Mouse (Mus musculus) CH12.LX (cell line): ENCODE data around the gene 2300009A05Rik. TPM values are rescaled to one million over a fixed set of nuclear protein-coding genes. Genes with fewer than 3 reads are reported as not detected.
A peak's percentile ranks its signal among the peaks of the same experiment; 100 is the strongest.

Source experiments
- DNase-seq: peaks from one replicate; pipeline ENCODE4 v3.0.0-alpha.2; 2013; ENCODE audit errors: extremely low read depth
- H3K27ac ChIP-seq: 2 replicates; pipeline ENCODE4 v1.5.1; 2012; ENCODE audit warnings: low read depth, mild to moderate bottlenecking, control low read depth, moderate library complexity; ENCODE audit not compliant: insufficient read depth
- H3K27me3 ChIP-seq: replicated peaks from 2 replicates; pipeline ENCODE3; 2012; ENCODE audit warnings: inconsistent platforms
- H3K36me3 ChIP-seq, 2 experiments: replicated peaks in 1 of 2; 2 replicates each; pipeline versions ENCODE3 to v1.6.1; 2012; ENCODE audit warnings: inconsistent platforms in 1 of 2, low read length in 1 of 2, mild to moderate bottlenecking in 1 of 2, mixed read lengths in 1 of 2, moderate library complexity in 1 of 2; ENCODE audit not compliant: control insufficient read depth in 1 of 2, insufficient read depth in 1 of 2
- H3K4me1 ChIP-seq, 2 experiments: 2 replicates each; pipeline ENCODE4 v1.6.1; 2012; ENCODE audit warnings: inconsistent platforms in 1 of 2, moderate library complexity in 1 of 2; ENCODE audit not compliant: insufficient read depth in 2 of 2, control insufficient read depth in 1 of 2
- H3K4me2 ChIP-seq: 2 replicates; pipeline ENCODE4 v1.6.1; 2012; ENCODE audit warnings: low read depth, mild to moderate bottlenecking, control low read depth; ENCODE audit not compliant: poor library complexity, insufficient read depth, severe bottlenecking
- H3K4me3 ChIP-seq, 3 experiments: fragments of 150-350 bp in 1 of 3; sonication (generic) in 1 of 3; replicated peaks in 1 of 3; 2 replicates each; pipeline versions ENCODE3 to v1.5.1; 2011 to 2012; ENCODE audit warnings: low read depth in 2 of 3, low read length in 2 of 3, mild to moderate bottlenecking in 2 of 3, moderate library complexity in 2 of 3, control low read depth in 1 of 3, improper control_type of control experiment in 1 of 3, inconsistent platforms in 1 of 3, mixed read lengths in 1 of 3; ENCODE audit not compliant: poor library complexity in 1 of 3
- H3K79me2 ChIP-seq: replicated peaks from 2 replicates; pipeline ENCODE4 v1.6.1; 2012; ENCODE audit warnings: mild to moderate bottlenecking, moderate library complexity; ENCODE audit not compliant: control insufficient read depth, poor library complexity, insufficient read depth, severe bottlenecking; ENCODE audit errors: extremely low read depth
- H3K9ac ChIP-seq: 2 replicates; pipeline ENCODE4 v1.6.1; 2012; ENCODE audit warnings: low read depth, mild to moderate bottlenecking, control low read depth, moderate library complexity; ENCODE audit not compliant: insufficient read depth
- H3K9me3 ChIP-seq: replicated peaks from 2 replicates; pipeline ENCODE3; 2012; ENCODE audit warnings: low read length, inconsistent platforms, mixed read lengths
- CHD1 ChIP-seq: IDR thresholded peaks from 2 replicates; pipeline ENCODE4 v1.6.1; 2012; ENCODE audit warnings: low read depth, low read length, improper control_type of control experiment, inconsistent platforms
- EP300 ChIP-seq: IDR thresholded peaks from 2 replicates; pipeline ENCODE4 v1.6.1; 2011; ENCODE audit warnings: low read length, improper control_type of control experiment
- ETS1 ChIP-seq: conservative IDR thresholded peaks from 2 replicates; pipeline ENCODE4 v1.6.1; 2012; ENCODE audit warnings: low read depth, mild to moderate bottlenecking, inconsistent platforms, low read length, improper control_type of control experiment, moderate library complexity
- IRF4 ChIP-seq: IDR thresholded peaks from 2 replicates; pipeline ENCODE4 v1.6.1; 2014; ENCODE audit warnings: low read depth, mild to moderate bottlenecking, inconsistent platforms, low read length, improper control_type of control experiment
- MYC ChIP-seq: IDR thresholded peaks from 2 replicates; pipeline ENCODE4 v1.6.1; 2011; ENCODE audit warnings: low read depth, mild to moderate bottlenecking, improper control_type of control experiment, low read length
- NRF1 ChIP-seq: IDR thresholded peaks from 2 replicates; pipeline ENCODE4 v1.6.1; 2014; ENCODE audit warnings: low read depth, mild to moderate bottlenecking, inconsistent platforms, low read length, improper control_type of control experiment, moderate library complexity
- PAX5 ChIP-seq: IDR thresholded peaks from 2 replicates; pipeline ENCODE4 v1.6.1; 2012; ENCODE audit warnings: low read length, inconsistent platforms, mixed read lengths
- POLR2A ChIP-seq: IDR thresholded peaks from 2 replicates; pipeline ENCODE4 v1.6.1; 2011; ENCODE audit warnings: low read depth, mild to moderate bottlenecking, improper control_type of control experiment, low read length
- RAD21 ChIP-seq: IDR thresholded peaks from 2 replicates; pipeline ENCODE4 v1.6.1; 2011; ENCODE audit warnings: low read depth, mild to moderate bottlenecking, low read length, improper control_type of control experiment, moderate library complexity
- RCOR1 ChIP-seq: conservative IDR thresholded peaks from 2 replicates; pipeline ENCODE4 v1.6.1; 2012; ENCODE audit warnings: low read depth, mild to moderate bottlenecking, inconsistent platforms, low read length, improper control_type of control experiment
- SIN3A ChIP-seq: IDR thresholded peaks from 2 replicates; pipeline ENCODE4 v1.6.1; 2012; ENCODE audit warnings: low read length, improper control_type of control experiment, inconsistent platforms
- SMC3 ChIP-seq: IDR thresholded peaks from 2 replicates; pipeline ENCODE4 v1.6.1; 2011; ENCODE audit warnings: low read depth, low read length, improper control_type of control experiment
- ZC3H11A ChIP-seq: IDR thresholded peaks from 2 replicates; pipeline ENCODE4 v1.6.1; 2012; ENCODE audit warnings: low read depth, mild to moderate bottlenecking, inconsistent platforms, low read length, improper control_type of control experiment
- ZMIZ1 ChIP-seq: IDR thresholded peaks from 2 replicates; pipeline ENCODE4 v1.6.1; 2012; ENCODE audit warnings: low read depth, mild to moderate bottlenecking, inconsistent platforms, low read length, improper control_type of control experiment
- ZNF384 ChIP-seq: IDR thresholded peaks from 2 replicates; pipeline ENCODE4 v1.6.1; 2012; ENCODE audit warnings: low read depth, low read length, improper control_type of control experiment, inconsistent platforms
- dilution Hi-C: fragments of 300-500 bp; cut with MboI; formaldehyde crosslinking; loops from 2 replicates; pipeline ENCODE4 v1.14.3; 2020; ENCODE audit warnings: low sequenced_read_pairs; ENCODE audit not compliant: extremely low pct_unique_long_range_greater_than_20kb, extremely low pct_ligation_motif_present
- in situ Hi-C: fragments of 300-500 bp; cut with MboI; formaldehyde crosslinking; loops from 3 replicates; pipeline ENCODE4 v1.14.3; 2019; ENCODE audit warnings: low sequenced_read_pairs, low pct_ligation_motif_present, low pct_unique_long_range_greater_than_20kb, mixed read lengths
- polyA plus RNA-seq: library from polyadenylated mRNA; unstranded; fragments of >175 nt; gene quantifications from 2 replicates; pipeline ENCODE4 v1.2.1, GENCODE M21; 2012; ENCODE audit warnings: low read depth; ENCODE audit not compliant: insufficient read length
- total RNA-seq, 2 experiments: library from RNA; depleted of rRNA; stranded (reverse); fragments of 300-350 nt in 1 of 2; fragments of >200 nt in 1 of 2; gene quantifications; 2 replicates each; pipeline ENCODE4 v1.2.3; 2012 to 2014

The 2300009A05Rik gene
- total and polyA plus RNA-seq, 3 experiments: 13.0 to 20.4 (median 13.8) TPM

- Histone ChIP-seq H3K79me2 (no peaks in the 10 kb centered on the region; the same call in none of the 2 replicates), H3K4me1 (peaks cover 2 to 22% of the 10 kb centered on the region in 2 experiments; a peak in 2 of 4 replicates), H3K36me3 (peaks cover 0 to 3% of the 10 kb centered on the region in 2 experiments), H3K9me3 (no peaks in the 10 kb centered on the region), H3K9ac (no peak overlapping the region), H3K4me3 (peak overlapping the region in 1 of 3 experiments; percentile 66), H3K27me3 (no peaks in the 10 kb centered on the region), H3K4me2 (no peak overlapping the region), H3K27ac (no peak overlapping the region)
- no peak for DNase-seq
- in situ Hi-C loops (no loop called here), dilution Hi-C loops (no loop called here)
- TF ChIP-seq IRF4 (no peak), ZC3H11A (no peak), NRF1 (no peak), POLR2A (no peak)
Measured at GRCm38 (mm10) chr9:63400176-63400575, 1.1 kb upstream of the 2300009A05Rik start.

GRCm38 (mm10) chr9:63399463-63399815, 393 bp upstream of the 2300009A05Rik start:
- H3K79me2 ChIP-seq: no peaks in the 10 kb centered on the region; the same call in none of the 2 replicates
- TF ChIP-seq RAD21 (no peak), PAX5 (no peak), MYC (no peak), RCOR1 (no peak), CHD1 (no peak), ZC3H11A (no peak), ZMIZ1 (no peak; the same call in 1 of the 2 replicates), ETS1 (no peak), ZNF384 (no peak), EP300 (no peak), SIN3A (no peak), SMC3 (no peak)
- TF ChIP-seq, all 38 proteins: peak for 0
- Histone ChIP-seq H3K9ac (peak overlapping the region; percentile 53), H3K4me1 (peaks cover 2 to 22% of the 10 kb centered on the region in 2 experiments; a peak in 2 of 4 replicates), H3K27me3 (no peaks in the 10 kb centered on the region), H3K4me3 (peak overlapping the region; percentile 66 to 90 (median 73)), H3K36me3 (peaks cover 0 to 3% of the 10 kb centered on the region in 2 experiments), H3K9me3 (no peaks in the 10 kb centered on the region), H3K4me2 (peak overlapping the region; percentile 17; the same call in 1 of the 2 replicates), H3K27ac (peak overlapping the region; percentile 42)
- DNase-seq: no peak
- in situ Hi-C loops (loop anchor here (25.0 kb wide), 1 partner anchor 587 kb away; the partner anchor contains the start of gene Fem1b), dilution Hi-C loops (no loop called here)
